Mouse (Mus musculus) liver, adult 2 months (tissue): Measurements from ENCODE around the gene Tanc2.

ENCODE experiments used
- CTCF ChIP-seq: fragments of 200-500 bp; IDR thresholded peaks from 2 replicates; pipeline ENCODE4 v1.5.1; 2011; ENCODE audit warnings: low read depth, low read length, control low read depth
- POLR2A ChIP-seq: fragments of 200-500 bp; IDR thresholded peaks from 2 replicates; pipeline ENCODE4 v1.6.1; 2011; ENCODE audit warnings: low read length, control low read depth; ENCODE audit not compliant: insufficient read depth; ENCODE audit errors: extremely low read depth

DNA sequence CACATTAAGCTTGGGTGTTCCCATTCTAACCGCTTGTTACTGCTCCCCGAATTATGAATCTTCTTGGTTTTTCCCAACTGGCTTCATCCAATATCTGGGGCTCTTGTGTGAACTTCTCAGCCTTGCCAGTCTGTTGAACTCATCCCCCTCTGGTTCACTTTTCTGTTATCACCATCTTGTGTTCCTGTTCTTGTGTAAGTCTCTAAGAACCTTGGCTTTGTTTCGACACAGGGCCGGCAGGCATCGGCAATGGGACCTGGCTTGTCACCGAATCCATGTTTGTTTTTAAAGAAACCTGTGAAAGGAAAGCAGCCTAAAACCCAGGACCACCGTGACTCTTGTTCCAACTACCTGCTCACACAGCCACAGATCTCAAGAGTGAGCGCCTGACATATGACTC, 49.0 kb upstream of the Tanc2 start:
- no peak for TF ChIP-seq CTCF
- TF ChIP-seq POLR2A, result no peak
